Mouse (Mus musculus) CD8-positive naive resting alpha-beta T cell, adult 2 months (primary cell): ENCODE data around the gene Esrrg.

ENCODE experiments used
- DNase-seq, 2 experiments: peaks; one replicate each; pipeline ENCODE4 v3.0.0; 2022; ENCODE audit warnings: low read depth in 2 of 2, low spot score in 2 of 2

Gene Esrrg

DNA sequence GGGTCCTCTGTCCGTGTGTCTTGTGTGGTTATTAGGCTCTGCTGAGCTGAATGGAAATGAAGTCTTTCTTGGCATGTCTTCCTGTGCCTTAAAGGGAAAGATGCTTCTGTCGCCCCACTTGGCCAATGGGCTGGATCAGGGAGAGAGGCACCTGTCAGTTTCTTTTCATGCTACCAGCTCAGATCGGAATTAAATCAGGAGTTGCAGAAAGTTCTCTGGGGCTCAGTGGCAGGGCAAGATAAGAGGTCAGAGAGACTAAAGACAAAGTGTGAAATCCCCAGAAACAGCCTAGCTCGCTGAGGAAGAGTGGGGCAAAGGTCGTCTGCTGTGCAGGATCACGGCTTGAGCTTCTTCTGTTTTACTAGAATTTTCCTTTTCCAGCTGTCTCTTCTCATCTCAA lies 97.5 kb downstream of the Esrrg start:
- no peak for DNase-seq

DNA sequence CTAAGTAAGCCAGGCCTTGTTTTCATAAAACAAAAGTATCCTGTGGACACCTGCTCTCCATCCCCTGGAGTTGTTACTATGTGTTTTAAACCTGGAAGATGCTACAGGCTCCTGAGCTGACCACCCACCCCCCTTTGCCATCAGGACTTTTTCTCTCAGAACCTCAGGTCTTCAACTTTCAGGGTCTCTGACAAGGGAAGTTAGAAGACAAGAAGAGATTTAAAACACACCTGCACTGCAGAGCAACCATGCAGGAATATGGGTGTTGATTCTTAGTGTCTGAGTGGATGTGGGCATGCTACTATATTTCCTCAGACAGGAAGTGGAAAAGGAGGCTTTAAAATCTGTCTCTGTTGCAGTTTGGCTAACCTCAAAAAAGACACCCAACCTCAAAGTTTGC lies 98.6 kb downstream of the Esrrg start:
- no peak for DNase-seq

- no peak for DNase-seq
Measured at GRCm38 (mm10) chr1:187710434-187710948, 101.9 kb downstream of the Esrrg start.

DNA sequence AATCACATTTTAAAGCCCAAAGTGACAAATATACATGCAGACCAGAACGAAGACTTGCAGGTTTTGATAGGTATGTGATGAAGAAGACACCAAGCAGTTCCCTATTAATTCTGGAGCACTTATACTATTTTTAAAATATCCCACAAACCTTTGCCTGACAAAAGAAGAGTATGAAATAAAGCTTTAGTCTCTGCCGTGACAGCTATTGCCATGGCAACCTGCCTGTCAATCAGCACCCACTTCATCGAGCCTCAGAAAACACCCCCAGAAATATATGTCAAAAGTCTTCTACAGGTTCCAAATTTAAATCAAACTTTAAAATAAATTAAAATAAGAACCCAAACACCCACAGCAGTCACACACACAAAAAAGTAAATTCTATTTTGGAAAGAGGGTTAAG lies 112.4 kb downstream of the Esrrg start:
- no peak for DNase-seq

DNA sequence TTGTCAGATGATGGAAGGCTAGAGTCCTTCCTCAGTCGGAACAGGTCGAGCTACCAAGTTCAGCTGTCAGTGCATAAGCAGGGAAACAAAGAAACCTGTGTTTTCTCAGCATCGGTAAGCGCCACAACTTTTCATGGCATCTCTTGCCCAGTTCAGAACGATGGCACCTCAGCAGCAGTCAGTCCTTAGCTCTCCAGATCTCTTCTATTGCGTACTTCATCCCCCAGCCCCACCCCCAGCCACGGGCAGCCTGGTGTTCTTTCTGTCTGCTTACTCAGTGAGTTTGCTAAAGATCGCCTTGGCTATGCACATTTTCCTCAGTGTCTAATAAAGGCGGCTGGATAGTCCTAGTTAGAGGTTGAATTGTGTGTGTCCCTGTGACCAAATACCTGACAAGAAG lies 113.4 kb downstream of the Esrrg start:
- DNase-seq: no peak

GRCm38 (mm10) chr1:187724651-187725050 lies 116.1 kb downstream of the Esrrg start:
- no peak for DNase-seq

DNA sequence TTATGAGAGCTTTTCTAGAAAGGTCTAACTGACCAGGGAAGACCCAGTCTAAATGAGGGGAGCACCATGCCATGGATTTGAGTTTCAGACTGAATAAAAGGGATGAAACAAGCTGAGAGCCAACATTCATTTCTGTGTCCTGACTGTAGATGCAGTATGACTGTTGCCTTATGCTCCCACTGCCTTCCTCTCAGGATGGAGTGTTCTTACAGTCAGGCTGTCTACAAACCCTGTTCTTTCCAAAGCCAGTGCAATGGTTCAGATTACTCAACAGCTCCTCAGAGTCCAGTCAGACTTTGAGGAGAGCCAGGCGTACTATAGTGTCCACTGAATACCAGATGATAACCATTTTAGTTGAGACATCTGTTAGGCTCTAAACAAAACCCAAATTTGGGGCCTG lies 116.8 kb downstream of the Esrrg start:
- DNase-seq: no peak

GRCm38 (mm10) chr1:187731171-187731570 lies 122.6 kb downstream of the Esrrg start:
- DNase-seq: no peak

DNA sequence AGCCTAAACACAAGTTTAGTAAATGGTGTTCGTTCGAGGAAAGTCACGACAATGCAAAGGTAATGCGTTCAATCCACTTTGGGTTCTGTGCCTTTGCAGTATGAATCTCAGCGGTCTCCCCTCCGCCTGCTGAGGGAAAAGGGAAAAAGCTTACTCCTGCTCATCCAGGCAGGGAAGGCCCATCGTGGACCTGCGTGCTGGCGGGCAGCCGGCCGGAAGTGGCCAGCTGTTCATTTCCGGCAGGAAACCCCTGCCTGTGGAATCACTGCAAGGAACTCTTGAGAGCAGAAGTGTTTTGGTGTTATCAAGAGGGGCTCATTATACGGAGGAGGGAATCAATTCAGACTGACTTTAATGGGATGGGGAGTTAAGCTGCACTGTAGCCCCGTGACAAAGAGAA lies 127.9 kb downstream of the Esrrg start:
- no peak for DNase-seq

DNA sequence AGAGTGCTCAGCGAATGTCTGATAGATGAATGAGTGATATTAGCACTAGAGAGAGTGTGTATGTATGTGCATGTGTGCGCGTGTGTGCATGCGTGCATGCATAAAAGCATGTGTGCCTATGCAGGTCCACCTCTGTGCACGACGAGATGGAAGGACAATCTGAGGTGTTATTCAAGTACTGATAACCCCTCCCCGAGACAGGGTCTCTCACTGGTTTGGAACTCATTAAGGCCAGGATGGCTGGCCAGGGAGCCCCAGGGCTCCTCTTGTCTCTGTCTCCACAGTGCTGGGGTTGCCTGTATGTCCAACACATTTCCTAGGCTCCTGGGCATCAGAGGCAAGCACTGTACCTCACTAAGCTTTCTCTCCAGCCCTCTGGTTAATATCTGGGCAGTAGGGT lies 128.7 kb downstream of the Esrrg start:
- DNase-seq: no peak

DNA sequence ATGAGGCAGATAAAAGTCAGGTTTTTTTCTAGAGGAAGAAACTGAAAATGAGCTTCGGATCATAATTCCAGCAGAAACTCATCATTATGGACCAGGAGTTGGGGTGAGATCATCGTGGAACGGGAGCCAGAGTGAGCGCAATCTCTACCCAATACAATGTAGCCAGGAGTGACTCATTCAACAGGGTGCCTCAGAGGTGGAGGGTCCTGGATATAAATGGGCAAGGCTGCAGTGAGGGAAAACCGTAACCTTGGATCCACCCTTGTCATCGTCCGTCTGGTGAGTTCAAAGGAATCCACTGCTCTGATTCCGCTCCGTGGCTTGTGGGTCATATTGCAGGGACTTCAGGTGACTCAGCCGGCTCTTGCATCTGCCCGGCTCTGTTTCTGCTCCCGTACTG lies 131.9 kb downstream of the Esrrg start:
- no peak for DNase-seq

DNA sequence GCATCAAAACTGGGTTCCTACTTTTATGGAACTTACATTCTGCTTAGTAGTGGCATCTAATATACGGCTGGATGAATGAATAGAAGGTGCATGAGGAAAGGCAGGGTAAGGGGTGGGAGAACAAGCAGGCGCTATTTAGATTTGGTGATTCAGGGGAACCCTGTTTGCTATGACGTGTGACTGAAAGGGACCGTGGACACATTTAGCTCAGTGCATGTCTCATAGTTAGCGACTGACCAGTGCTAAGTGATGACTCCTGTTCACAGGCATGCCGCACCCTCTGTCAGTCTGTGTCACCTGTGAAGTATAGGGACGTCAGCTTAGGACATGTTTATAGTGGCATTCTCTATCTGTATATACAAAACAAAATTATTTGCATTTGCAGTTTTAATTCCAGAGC lies 132.7 kb downstream of the Esrrg start:
- no peak for DNase-seq

DNA sequence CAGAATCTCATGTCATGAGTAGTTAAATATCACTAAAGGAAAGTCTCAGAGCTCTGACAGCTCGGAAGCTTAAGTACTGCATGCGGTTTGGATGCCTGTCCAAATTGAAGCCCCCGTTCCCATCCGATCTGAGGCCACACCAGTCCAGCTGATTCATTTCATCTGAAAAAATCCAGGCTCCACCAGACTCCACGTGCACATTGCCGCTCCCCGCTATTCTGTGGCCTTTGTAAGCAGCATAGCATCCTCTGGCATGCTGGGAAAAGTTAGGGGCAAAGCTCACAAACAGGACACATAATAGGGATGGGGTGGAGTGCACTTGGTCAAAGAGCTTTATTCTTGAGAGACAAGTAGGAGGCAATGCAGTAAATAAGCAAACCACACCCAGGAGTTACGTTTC lies 133.5 kb downstream of the Esrrg start:
- no peak for DNase-seq

GRCm38 (mm10) chr1:187749294-187749693 lies 140.7 kb downstream of the Esrrg start:
- DNase-seq: no peak

DNA sequence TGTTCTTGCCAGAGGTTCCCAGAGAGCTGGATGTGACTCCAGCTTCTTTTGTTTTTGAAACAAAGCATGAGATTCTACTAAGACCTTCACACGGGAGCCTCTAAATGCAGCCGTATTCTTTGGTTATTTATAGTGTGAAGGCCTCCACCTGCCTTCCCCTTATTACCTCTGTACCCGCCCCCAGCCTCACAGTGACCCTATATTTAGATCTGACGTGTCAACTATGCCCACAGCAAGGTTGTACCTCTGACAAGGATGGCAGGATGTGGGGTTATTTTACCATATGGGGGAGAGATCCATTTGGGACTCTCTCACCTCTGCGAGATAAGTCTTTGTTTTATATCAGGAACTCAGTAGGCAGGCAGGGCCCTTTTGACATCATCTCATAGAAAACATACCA lies 141.3 kb downstream of the Esrrg start:
- DNase-seq: no peak

DNA sequence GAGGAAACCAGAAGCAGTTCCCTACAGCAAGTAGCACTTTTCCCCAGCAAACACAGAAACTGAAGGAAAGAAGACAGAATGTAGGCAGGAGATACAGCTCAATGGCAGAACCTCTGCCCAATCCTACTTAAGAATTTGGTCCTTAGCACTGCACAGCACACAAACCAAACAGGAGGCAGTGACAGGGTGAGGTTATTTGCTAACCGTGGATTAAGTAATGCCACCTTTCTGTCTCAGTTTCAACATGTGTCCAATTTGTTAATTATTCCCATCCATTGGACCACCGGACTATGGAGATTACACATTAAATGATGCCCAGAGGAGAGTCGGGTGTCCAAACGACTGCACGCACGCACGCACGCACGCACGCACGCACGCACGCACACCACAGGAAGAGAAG lies 146.9 kb downstream of the Esrrg start:
- DNase-seq: no peak

- DNase-seq: no peak
Measured at GRCm38 (mm10) chr1:187757981-187758380, 149.4 kb downstream of the Esrrg start.

- no peak for DNase-seq
Measured at GRCm38 (mm10) chr1:187758546-187758945, 150.0 kb downstream of the Esrrg start.

GRCm38 (mm10) chr1:187759536-187759935 lies 150.9 kb downstream of the Esrrg start:
- no peak for DNase-seq

GRCm38 (mm10) chr1:187762641-187763450 lies 154.3 kb downstream of the Esrrg start:
- no peak for DNase-seq

DNA sequence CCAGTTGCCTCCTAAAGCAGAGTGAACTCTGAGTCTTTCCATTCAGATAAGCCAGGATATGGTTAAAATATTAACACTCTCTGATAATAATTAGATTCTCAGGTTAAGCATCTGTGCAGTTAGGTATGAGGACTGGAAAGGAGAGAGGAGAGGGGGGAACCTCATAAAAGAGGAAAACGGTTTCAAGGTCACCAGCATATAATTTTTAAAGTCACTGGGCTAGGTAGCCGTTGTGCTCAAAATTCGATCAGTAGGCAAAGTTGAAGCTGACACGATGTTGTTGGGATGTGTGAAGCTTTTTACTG lies 154.8 kb downstream of the Esrrg start:
- no peak for DNase-seq

- no peak for DNase-seq
Measured at GRCm38 (mm10) chr1:187763821-187764220, 155.2 kb downstream of the Esrrg start.

DNA sequence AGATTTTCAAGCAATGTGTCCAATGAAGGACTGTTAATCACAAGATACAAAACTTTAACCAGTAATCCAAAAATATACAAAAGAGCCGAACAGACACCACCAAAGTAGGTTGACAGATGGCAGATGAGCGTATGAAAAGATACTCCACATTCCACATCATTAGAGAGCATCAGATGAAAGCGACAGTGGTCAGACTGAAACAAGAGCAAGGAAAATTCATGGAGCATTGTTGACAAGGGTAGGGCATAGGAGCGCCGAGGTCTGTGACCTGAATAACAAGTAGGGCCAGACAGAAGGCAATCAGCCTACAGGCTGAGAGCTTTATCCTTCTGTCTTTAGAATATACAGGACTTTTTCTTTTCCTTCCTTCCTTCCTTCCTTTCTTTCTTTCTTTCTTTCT lies 157.0 kb downstream of the Esrrg start:
- no peak for DNase-seq
